Mouse (Mus musculus) thymus, postnatal 4 days (tissue): Measurements from ENCODE around the gene Vmn1r95.
"Not testable (repeated sequence)": the region's sequence is repeated elsewhere in the genome, so short reads cannot be mapped to it uniquely, and the experiment has no call there.

Source experiments
- DNase-seq: peaks from one replicate; pipeline ENCODE4 v3.0.0; 2021

The Vmn1r95 gene

DNA sequence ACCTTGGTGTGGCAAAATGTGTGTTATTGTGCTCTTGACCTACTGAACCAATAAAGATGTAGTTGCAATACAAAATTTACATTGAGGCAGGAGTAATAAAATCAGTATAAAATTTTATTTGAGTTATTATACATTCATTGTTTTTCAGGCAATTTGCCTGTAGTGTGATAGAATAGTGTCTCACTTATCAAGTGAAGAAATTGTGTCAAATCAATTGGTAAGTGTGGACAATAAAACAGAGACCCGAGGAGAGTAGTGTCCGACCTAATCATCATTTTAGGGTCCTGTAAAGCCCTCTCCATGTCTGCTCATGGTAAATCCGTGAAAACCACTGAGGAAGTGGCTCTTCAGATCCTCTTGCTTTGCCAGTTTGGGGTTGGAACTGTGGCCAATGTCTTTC, at the start of gene Vmn1r95:
Vmn1r95 (plus strand) TSS at position 301 of the 400 bp plus-strand sequence.
- DNase-seq: not testable (repeated sequence)

DNA sequence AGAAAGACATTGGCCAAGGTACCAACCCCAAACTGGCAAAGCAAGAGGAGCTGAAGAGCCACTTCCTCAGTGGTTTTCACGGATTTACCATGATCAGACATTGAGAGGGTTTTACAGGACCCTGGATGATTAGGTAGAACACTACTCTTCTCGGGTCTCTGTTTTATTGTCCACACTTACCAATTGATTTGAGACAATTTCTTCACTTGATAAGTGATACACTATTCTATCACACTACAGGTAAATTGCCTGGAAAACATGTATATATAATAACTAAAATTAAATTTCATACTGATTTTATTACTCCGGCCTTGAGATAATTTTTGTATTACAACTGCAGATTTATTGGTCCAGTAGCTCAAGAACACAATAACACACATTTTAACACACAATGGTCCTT, 25.2 kb upstream of the Vmn1r95 start, which contains the start of gene Vmn1r94:
Vmn1r94 (minus strand) TSS at position 101 of the 400 bp plus-strand sequence.
- not testable (repeated sequence) for DNase-seq

DNA sequence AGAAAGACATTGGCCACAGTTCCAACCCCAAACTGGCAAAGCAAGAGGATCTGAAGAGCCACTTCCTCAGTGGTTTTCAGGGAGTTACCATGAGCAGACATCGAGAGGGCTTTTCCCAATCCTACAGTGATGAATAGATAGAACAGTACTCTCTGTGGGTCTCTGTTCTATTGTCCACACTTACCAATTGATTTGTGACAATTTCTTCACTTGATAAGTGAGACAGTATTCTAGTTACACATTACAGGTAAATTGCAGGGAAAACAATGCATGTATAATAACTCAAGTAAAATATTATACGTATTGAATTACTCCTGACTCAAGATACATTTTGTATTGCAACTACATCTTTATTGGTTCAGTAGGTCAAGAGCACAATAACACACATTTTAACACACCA, 12.0 kb downstream of the Vmn1r95 start, which contains the start of gene Gm6164:
Gm6164 (minus strand) TSS at position 101 of the 400 bp plus-strand sequence.
- DNase-seq: not testable (repeated sequence)

- DNase-seq: not testable (repeated sequence)
Observed at GRCm38 (mm10) chr7:20233728-20234127, 40.2 kb downstream of the Vmn1r95 start, which contains the start of gene Gm4498. Gene Gm4498, minus strand, starts transcription at chr7:20233828.
